Mouse (Mus musculus) spleen, embryonic (tissue): ENCODE data around the gene Fmnl2.

Experiments used
- CTCF ChIA-PET: fragments of 350-600 bp; sonication (Branson Sonifier 250); formaldehyde crosslinking; loops from one replicate; lab custom pipeline; 2022; lab: Charles Lee

Gene Fmnl2

DNA sequence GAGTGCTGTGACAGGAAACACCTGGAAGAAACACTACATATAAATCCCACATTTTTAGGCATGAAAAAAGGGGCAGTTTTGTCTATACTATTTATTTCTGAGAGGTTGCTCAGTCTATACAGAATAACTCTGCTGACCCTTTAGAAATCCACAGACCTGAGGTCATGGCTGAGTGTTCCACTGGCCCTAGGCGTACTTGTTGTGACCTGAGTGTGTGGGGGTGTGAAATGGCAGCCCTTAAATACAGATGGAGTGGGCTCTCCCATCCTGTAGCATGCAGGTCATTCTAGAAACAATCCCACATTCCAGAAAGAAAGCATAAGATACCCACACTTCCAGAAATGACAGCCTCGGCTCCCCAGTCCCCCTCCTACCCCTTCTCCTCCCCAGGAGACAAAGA lies 180.6 kb downstream of the Fmnl2 start:
- CTCF ChIA-PET, result no interaction called here

DNA sequence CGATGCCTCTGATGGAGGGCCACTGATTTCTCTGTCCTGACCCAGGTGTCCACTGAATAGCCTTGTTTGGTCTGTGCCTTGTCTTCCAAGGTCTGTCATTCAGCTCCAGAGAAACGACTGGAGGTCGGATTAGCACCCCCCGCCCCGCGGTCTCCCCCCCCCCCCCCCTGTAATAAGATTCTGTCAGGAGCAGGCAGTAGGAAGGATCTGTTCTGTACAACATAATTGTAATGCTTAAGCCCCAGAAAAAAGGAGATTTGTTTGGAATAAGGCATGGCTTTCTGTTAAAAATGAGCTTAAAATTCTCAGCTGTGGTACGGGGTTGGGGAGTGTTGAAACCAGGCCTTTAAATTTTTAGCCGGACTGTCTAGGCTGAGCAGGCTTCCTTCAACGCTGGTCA lies 181.1 kb downstream of the Fmnl2 start:
- CTCF ChIA-PET, result no interaction called here

DNA sequence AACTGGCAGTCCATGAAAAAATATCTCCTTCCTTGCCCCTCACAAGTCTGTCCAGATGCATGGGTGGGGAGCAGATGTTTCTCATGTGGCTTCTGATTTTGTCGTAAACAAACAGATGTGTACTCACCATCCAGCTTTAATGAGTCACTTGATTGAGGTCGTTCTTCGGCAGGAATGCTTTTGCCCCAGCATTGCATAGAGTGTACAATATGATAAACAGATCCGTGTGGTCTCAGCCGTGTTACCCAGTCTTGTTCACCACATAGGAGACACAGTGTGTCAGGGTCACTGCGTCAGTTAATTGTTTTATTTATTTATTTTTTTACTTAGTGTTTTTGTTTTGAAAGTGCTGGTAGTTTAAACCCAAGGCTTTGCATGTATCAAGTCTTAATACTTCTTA lies 189.4 kb downstream of the Fmnl2 start:
- CTCF ChIA-PET, result no interaction called here

DNA sequence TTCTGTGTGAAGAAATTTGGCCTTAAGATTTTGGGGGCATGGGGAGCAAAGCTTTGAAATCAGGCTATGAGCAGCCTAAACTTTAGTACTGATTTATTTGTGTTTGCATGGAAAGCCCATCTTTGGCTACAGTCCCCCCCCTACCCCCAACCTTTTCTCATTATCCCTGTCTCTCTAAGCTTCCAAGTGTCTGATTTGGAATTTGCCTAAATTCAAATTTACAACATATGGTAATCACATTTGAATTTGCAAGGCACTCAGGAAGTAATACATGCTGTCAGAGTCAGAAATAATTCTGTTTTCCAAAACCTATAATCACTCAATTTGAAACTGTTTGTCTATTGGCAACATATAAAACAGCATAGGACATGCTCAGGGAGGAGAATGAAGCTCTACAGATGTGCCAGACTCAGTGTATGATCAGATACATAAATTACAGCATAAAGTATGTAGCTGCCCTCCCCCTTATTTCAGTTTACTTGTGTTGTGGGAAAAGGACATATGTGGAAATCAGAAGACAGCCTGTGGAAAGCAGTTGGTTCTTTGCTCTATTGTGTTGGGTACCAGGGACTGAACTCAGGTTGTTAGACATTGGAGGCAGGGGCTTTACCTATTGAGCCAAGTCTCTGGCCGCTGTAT lies 190.2 kb downstream of the Fmnl2 start:
- CTCF ChIA-PET, result no interaction called here

DNA sequence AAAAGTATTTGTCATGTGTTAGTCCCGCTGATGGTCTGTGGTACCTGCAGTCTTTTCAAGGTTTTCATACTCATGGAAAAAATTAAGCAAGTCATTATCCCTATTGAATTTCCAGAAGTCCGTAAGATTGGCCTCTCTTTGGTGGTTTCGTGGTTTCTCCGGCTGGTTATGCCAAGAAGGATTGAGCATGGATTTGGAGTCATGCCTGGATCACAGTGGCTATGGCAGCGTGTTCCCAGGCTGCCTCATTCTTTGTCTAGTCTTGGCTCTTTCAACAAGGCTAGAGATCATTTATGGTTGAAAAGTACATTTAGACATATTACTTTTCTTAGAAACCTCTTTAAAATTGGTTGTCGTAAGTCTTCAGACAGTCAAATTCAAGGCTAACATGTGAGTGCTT lies 192.7 kb downstream of the Fmnl2 start:
- CTCF ChIA-PET, result no interaction called here

DNA sequence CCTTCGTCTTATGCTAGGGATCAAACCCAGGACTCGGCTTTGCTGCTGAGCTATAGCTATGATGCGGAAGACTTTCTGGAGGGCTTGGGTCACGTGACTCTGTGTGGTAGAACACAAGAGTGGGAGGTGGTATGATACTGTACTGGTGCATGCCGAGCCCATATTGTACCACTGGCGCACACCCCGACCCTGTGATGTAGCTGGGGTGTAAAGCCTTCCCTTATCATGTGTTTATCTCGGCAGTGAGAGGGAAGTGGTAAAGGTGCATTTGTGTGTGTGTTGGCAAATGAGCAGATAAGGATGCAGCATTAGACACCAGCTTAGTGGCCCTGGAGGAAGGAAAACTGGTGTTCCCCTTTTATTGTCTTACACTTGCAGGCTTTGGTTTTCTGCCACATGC lies 193.8 kb downstream of the Fmnl2 start:
- CTCF ChIA-PET, result no interaction called here

DNA sequence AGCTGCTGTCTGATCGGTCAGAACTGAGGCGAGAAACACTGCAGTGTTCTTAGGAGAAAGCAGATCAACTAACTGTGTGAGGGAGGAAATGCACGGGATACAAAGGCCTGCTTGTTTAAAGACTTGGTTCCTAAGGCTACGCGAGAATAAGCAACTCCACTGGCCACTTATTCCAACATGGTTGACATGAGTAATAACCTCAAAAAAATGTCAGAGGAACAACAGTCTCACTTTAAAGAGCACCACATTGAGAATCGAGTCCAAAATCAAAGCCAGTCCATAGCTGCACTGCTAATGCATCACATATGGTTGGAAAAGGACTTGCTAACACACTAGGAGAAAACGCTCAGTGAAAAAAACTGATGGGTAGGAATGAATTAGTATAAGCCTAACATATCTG lies 196.1 kb downstream of the Fmnl2 start:
- CTCF ChIA-PET, result no interaction called here

DNA sequence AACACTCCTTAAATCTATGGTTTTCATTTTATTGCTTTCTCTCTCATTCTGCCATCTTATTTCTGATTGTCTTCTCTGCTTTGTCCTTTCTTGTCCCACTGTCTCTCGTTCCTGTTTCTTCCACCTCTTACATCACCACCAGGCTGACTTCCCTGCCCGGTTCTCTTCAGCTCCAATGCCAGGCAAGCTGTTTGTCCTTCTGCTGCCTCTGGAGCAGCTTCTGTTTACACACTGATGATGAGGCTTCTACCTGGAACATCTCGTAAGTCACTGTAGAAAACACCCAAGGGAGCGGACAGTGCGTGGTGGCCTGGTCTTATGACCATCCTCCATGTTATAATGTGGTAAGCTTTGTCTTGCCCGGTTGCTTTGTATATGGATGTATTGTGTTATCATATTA lies 198.9 kb downstream of the Fmnl2 start:
- CTCF ChIA-PET, result no interaction called here

DNA sequence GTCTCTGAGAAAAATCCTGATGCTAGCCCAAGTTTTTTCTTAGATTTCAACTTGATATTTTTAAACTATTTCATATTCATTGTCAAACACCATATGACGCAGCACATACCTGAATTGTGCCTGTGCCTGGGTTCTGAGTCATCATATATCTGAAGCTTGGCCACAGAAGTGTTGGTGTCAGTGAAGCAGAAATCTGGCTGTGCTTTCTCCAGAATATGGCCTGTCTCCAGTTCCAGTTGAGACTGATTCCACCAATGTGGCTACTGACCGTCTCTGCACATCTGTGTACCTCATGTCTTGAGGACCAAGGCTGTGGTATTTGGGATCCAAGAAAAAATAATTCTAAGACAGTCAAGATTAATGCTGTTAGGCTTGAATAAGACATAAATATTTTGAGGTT lies 199.6 kb downstream of the Fmnl2 start:
- CTCF ChIA-PET, result no interaction called here

DNA sequence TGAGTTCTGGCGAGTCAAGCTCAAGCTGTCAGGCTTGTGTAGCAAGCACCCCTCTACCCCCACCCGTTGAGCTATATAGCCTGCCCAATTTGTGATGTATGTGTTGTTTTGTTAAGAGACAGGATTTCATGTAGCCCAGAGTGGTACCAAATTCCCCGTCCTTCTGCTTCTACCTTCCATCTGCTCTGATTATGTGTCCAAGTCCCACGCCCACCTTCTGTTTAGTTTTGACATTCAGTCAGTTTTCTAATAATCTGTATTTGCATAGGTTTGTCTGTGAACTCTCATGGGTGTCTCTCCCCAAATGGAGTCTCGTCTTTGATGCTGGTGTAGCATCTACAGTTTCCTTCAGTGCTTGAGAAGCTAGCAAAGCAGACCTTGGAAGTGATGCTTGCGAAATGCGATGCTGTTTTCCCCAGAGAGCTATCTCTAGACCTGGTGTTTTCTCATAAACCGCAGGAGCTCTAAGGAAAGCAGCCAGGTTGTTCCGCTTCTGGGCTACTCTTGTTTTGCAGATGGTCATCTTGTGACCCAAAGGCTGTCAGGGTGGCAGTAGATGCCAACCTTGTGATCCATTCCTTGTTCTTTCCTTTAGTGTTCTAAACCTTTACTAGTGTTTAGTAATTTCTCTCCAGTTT lies 203.8 kb downstream of the Fmnl2 start:
- CTCF ChIA-PET, result no interaction called here

DNA sequence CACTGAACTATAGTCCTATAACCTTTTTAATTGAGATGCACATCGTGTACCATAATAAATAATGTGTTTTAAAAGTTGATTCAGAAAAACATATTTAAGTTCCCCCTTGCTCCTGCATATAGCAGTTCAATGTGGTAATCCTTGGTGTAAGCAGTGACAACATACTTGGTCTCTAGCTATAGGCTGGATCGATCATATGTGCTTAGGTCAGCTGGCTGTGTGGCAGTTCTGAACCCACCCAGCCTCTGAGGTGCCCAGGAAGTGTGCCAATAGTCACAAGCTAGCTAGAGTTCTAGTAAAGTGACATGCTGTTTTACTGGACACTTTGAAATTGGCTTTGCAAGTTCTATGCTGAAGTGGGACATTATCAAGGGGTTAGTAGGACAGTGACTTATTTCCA lies 209.3 kb downstream of the Fmnl2 start:
- CTCF ChIA-PET, result no interaction called here

DNA sequence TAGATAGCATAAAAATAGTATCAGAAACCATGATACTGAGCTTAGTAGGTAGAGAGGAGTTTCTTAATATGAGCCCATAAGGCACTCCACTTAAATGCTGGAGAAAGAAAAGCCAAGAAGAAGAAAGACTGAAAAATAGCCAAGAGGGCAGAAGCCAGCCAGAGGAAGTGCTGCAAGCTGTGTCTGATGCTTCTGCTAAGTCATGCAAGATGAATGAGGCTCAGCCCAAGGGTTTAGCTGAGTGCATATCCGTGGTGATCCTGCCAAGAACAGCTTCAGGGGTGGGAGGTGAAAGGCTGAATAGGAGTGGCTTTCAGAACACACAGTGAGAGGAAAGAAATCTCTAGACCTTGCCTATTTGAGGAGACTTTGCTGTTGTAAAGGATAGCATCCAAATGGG lies 212.9 kb downstream of the Fmnl2 start:
- CTCF ChIA-PET, result no interaction called here

DNA sequence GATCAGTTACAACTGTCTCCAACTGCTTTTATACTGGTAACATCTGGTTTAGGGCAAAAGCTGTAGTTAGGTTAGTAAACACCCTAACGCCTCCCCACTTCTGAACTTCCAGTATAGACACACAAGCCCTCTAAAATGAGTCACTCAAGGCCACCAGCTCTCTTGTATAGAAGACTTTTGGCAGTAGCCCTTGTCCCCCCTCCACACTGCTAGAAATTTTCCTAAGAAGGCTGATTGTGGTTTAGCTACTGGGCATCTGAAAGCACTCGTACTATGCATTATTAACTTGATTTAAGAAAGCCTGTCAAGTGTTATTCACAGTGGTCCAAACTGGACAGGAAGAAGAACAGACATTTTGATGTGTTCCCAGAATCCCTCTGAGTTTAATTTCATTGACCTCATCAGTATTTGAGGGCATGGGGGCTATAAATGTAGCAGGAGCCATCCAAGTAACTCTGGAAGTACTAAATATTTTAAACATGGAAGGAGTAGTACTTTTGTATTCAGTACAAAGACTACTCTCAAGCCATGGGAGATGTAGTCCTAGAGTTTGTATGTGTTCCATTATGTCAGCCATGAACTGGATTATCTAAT lies 222.1 kb downstream of the Fmnl2 start:
- CTCF ChIA-PET, result no interaction called here

DNA sequence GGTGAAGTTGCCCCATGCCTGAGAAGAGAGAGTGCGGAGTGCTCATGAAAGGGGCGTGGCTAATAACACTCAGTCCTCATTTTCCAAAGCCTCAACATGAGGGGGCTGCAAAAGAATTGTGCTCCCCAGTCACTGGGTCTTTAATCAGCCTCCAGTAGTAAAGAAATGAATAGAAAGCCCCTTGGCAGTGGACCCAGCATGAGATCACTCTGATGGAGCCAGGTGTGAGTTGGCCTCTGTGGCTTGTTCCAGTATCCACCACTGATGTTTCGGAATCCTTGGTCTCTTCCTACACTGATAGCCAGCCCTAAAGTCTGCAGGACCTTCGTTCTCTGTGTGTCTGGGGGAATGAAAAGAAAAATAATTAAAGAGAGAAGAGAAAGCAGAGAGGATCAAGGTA lies 224.4 kb downstream of the Fmnl2 start:
- CTCF ChIA-PET, result no interaction called here

DNA sequence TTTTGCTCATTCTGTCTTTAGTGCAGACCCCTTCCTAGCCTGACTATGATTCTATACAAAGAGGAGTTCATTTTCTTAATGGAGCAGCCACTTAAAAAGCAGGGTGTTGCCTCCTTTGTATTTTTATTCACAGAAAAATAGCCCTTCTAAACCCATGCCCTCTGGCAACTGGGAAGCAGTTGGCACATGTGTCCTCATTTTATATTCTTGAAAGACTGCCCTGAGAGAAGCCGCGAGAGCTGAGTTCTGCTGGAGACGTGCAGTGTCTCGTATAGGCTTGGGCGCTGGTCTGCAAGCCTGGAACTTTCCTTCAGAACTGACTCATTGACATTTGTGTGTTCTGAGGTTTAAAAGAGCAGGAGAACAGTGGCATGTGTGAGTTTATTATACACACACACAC lies 224.8 kb downstream of the Fmnl2 start:
- CTCF ChIA-PET, result no interaction called here

DNA sequence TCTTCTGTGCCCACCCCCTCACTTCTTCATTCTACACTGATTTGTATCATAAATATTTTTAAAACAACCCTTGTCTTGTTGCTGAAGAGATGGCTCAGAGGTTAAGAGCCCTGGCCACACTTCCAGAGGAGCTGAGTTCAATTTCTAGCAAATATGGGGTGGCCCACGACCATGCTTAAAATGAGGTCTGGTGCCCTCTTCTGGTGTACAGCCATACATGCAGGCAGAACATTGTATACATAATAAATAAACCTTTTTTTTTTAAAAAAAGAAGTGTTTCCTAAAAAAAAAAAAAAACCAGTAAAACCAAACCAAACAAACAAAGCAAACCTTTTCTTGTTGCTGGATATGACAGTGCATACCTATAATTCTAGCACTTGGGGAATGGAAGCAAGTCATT lies 225.6 kb downstream of the Fmnl2 start:
- CTCF ChIA-PET, result interaction anchor here (0.7 kb wide), 1 partner anchor 970 kb away, joined by 12 read pairs; no protein-coding TSS in a partner anchor

DNA sequence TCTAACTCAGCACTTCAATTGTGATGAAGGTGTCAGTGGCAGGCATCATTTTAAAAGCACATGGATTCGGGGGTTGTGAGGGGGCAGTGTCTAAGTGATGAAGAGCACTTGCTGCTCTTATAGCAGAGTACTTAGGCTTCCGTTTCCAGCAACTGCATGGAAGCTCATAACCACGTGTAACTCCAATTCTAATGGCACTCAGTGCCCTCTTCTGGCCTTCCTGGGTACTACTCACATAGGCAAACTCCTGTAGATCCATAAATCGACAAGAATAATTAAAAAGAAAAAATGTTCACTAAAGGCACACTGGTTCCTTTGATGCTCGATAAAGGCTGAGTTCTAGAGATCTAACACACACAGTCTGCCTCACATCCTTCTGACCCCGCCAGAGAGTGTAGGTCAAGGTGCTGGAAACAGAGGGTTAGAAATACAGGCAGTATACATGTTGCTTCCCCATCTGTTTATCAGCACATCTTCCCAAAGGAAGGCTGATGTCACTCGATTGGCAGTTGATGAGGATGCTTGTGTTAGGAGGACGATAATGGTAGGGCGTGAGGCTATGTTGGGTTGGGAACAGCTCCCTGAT lies 228.1 kb downstream of the Fmnl2 start:
- CTCF ChIA-PET, result interaction anchor here (0.7 kb wide), 1 partner anchor 461 kb away, joined by 3 read pairs; no protein-coding TSS in a partner anchor

DNA sequence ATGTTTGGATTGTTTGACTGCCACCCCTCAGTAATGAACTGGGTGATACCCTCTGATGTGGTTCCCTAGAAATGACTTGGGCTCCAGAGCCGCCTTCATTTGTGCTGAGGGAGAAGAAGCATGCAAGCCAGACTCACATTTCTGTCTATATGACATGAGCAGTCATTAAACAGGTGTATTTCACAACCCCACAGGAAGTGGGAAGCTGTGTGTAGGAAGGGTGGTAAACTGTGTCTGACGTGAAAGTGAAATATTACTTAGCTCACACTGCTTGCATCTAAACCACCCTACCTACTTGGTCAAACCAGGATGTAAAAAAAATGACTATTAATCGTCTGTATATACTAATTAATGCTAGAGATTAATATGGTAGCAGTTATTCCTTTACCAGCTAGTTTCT lies 231.1 kb downstream of the Fmnl2 start:
- CTCF ChIA-PET, result no interaction called here

DNA sequence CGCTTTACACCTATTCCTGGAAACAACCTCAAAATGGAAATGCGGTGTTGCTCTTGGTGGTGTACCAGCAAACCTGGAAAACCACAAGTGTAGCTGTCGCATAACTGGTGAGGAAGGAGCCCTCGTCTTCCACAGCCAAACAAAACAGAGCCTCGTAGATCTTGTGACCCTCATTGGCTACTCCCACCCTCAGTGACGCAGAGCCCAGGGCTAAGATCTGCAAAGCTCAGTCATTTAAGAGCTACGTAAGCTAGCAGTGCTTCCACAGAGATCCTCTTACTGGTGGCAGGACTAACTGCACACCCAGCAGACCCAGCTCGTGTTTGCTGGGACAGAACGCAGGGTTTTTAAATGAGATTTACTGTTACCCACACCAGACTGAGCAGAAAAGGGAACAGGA lies 237.4 kb downstream of the Fmnl2 start:
- CTCF ChIA-PET, result no interaction called here

DNA sequence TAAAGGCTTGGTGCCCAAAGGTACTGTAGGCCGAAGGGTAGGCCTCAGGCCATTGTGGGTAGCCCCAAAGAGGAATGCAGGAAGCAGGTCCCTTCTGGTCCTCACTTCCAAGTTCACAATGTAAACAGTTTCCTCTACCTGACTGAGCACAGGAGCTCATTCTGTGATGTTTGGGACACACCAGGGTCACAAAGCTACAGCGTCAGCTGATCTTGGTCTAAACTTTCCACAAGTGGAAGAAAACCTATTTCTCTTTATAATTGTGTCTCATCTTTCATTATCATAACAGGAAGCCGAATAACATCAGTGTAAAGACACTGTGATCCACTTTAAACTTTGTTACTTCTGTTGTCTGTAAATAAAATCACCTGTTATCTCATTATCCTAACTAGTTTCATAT lies 237.8 kb downstream of the Fmnl2 start:
- CTCF ChIA-PET, result no interaction called here

DNA sequence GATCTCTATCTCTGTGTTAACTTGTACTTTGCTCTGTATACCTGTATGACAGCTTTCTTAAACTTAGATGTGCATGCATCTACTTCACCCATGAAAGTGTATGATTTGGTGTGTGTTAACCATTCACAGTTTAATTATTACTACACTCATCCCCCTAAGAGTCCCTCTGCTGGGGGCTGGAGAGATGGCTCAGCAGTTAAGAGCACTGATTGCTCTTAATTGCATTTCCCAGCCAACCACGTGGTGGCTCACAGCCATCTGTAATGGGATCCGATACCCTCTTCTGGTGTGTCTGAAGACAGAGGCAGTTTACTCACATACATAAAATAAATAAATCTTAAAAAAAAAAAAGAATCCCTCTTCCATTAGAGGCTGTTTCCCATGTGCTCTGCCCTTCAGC lies 242.4 kb downstream of the Fmnl2 start:
- CTCF ChIA-PET, result no interaction called here

DNA sequence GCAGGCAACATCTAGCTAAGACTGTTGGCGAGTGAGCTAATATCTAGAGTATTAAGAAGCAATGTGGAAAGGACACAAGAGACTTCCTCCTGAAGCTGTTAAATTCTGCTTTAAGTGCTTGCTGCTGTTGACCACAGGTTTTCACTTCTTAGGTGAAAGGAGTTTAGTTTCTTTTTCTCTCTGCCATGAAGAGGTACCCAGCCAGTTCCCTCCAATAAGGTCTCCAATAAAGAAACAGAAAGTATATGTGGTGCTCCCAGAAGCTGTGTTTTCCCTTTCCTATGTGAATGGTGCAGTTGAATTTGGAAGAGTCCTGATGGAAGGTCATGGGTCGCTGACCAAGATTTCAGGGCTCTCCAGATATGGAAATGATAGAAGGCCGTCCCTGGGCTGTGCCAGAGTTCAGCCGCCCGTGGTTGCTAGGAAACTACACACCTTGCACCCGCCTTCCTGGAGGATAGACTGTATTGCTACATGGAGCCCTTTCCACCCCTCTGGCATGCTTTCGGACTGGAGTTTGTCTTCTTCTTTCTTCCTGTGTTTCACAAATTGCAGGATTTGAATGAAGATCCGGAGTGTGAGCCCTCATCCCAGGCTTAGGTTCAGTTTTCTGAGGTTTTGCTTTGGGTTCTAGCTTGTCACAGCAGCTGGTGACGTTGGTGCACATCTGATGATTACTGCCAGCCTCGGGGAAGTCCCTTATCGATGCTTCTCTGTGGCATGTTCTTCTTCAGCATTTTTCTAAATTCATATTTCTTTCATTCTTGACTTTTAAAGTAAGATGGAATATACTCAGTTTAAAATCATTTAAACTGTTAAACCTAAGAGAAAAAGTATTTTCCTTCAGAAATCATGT lies 244.5 kb downstream of the Fmnl2 start:
- CTCF ChIA-PET, result no interaction called here
